Mouse (Mus musculus) limb, embryonic 11.5 days (tissue): Measurements from ENCODE around the gene Abca3. TPM values are rescaled to one million over a fixed set of nuclear protein-coding genes. Genes with fewer than 3 reads are reported as not detected.
"Not testable (repeated sequence)": the region's sequence is repeated elsewhere in the genome, so short reads cannot be mapped to it uniquely, and the experiment has no call there.

ENCODE experiments used
- ATAC-seq: fragments of 200-750 bp; cut with Nextera tagmentation; 2 replicates; pipeline ENCODE4 v1.8.0; 2017; ENCODE audit warnings: low read depth; ENCODE audit not compliant: insufficient number of reproducible peaks, low FRiP score, low TSS enrichment
- DNase-seq: peaks from one replicate; pipeline ENCODE4 v3.0.0-alpha.2; 2015; ENCODE audit warnings: low spot score
- H3K27ac ChIP-seq: fragments of 300-500 bp; sonication (generic); replicated peaks from 2 replicates; pipeline ENCODE4 v1.5.1; 2014; ENCODE audit warnings: low read depth, mild to moderate bottlenecking, low read length
- H3K27me3 ChIP-seq: fragments of 300-500 bp; sonication (generic); 2 replicates; pipeline ENCODE4 v1.6.1; 2014; ENCODE audit warnings: mild to moderate bottlenecking, low read length, mixed read lengths; ENCODE audit not compliant: control insufficient read depth, insufficient read depth
- H3K36me3 ChIP-seq: fragments of 300-500 bp; sonication (generic); 2 replicates; pipeline ENCODE4 v1.6.1; 2014; ENCODE audit warnings: mild to moderate bottlenecking, low read length, moderate library complexity, mixed read lengths; ENCODE audit not compliant: control insufficient read depth, insufficient read depth
- H3K4me1 ChIP-seq: fragments of 300-500 bp; sonication (generic); 2 replicates; pipeline ENCODE4 v1.6.1; 2014; ENCODE audit warnings: low read length, mixed read lengths; ENCODE audit not compliant: control insufficient read depth, insufficient read depth
- H3K4me2 ChIP-seq: fragments of 300-500 bp; sonication (generic); 2 replicates; pipeline ENCODE4 v1.6.1; 2014; ENCODE audit warnings: low read depth, mild to moderate bottlenecking, moderate library complexity; ENCODE audit not compliant: severe bottlenecking
- H3K4me3 ChIP-seq: fragments of 300-500 bp; sonication (generic); 2 replicates; pipeline ENCODE4 v1.5.1; 2014; ENCODE audit warnings: low read depth, low read length
- H3K9ac ChIP-seq: fragments of 300-500 bp; sonication (generic); 2 replicates; pipeline ENCODE4 v1.6.1; 2014; ENCODE audit warnings: mild to moderate bottlenecking, low read length
- H3K9me3 ChIP-seq: fragments of 300-500 bp; sonication (generic); 2 replicates; pipeline ENCODE4 v1.6.1; 2016; ENCODE audit warnings: low read length; ENCODE audit not compliant: control insufficient read depth
- WGBS: fragments of 180-500 bp; shearing (Covaris S2); extraction: QIAGEN DNeasy Blood & Tissue Kit; methylation state at CpG from one replicate; pipeline ENCODE4 v1.1.7; 2014; 5-methylcytosine and 5-hydroxymethylcytosine counted together
- polyA plus RNA-seq: library from polyadenylated mRNA; unstranded; fragments of >200 nt; fragmentation: Nextera tagmentation; extraction: Ambion mirVana; gene quantifications from 2 replicates; pipeline ENCODE4 v1.2.1, GENCODE M21; 2014

Abca3 gene
- polyA plus RNA-seq, 1 experiment from 2014 or later: 3.0 TPM

DNA sequence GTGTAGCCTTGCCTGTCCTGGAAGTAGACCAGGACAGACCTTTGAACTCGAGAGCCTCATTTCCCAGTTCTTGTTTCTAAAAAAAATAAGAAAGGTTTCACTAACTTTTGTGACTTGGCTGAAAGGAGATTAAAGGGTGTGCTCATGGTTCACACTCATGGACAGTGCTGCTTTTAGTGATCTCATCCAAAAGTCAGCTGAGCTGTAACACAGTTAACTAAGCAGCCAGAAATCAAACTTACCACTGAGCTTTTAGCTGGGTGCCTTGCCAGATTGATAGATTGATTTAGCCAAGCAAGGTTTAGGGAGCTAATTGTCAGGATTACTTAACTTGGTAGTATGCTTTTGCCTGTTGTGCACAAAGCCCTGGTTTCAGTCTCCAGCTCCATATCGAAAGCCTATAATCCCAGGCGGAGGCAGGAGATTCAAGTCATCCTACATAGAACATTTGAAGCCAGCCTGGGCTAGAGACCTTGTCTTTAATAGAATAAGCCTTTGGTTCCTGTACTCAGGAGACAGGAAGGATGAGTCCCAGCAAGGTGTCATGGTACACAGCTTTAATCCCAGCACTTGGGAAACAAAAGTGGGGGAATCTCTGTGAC is 64.4 kb downstream of the Abca3 start:
- peak overlapping the region; percentile 76 for H3K4me2 ChIP-seq
- peak overlapping the region; percentile 91 for H3K4me3 ChIP-seq
- H3K36me3 ChIP-seq: peaks cover 32% of the 10 kb centered on the region
- DNase-seq (no peak), ATAC-seq (no peak)
- no peak overlapping the region for H3K27ac ChIP-seq
- H3K9me3 ChIP-seq: no peaks in the 10 kb centered on the region
- no peak overlapping the region for H3K9ac ChIP-seq
- H3K27me3 ChIP-seq: no peaks in the 10 kb centered on the region
- 92% methylated on average over 3 of the region's 3 CpGs for WGBS
- H3K4me1 ChIP-seq: peaks cover 5% of the 10 kb centered on the region; the same call in 1 of the 2 replicates

- Histone ChIP-seq H3K36me3 (peaks cover 55% of the 10 kb centered on the region), H3K4me2 (no peak overlapping the region), H3K9me3 (no peaks in the 10 kb centered on the region), H3K27me3 (no peaks in the 10 kb centered on the region), H3K4me1 (no peaks in the 10 kb centered on the region), H3K27ac (no peak overlapping the region), H3K4me3 (no peak overlapping the region), H3K9ac (no peak overlapping the region)
- WGBS: 95% methylated on average over 4 of the region's 4 CpGs
- ATAC-seq (no peak), DNase-seq (no peak)
Observed at GRCm38 (mm10) chr17:24423114-24423513, 71.4 kb downstream of the Abca3 start.

DNA sequence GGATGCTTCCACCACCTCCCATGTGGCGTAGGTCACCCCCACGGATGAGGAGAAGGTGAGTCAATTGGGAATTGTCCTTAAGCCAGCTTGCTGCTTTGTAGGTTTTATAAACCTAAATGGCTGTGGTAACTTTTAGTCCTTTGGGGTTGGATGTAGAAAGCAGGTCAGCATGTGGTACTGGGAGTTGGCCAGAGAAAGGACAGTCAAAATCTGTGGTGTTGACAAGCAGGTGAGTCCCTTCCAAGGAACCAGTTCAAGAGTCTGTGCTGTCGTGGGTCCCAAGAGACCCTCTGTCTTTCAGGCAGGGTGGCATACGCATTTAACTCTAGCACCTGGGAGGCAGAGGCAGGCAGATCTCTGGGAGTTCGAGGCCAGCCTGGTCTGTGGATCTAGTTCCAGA is 72.7 kb downstream of the Abca3 start:
- Histone ChIP-seq H3K36me3 (peaks cover 43% of the 10 kb centered on the region), H3K9me3 (no peaks in the 10 kb centered on the region), H3K4me2 (no peak overlapping the region; the same call in 1 of the 2 replicates), H3K4me3 (no peak overlapping the region), H3K27me3 (no peaks in the 10 kb centered on the region), H3K9ac (no peak overlapping the region), H3K4me1 (no peaks in the 10 kb centered on the region), H3K27ac (no peak overlapping the region)
- WGBS: 94% methylated on average over 5 of the region's 5 CpGs
- DNase-seq (no peak), ATAC-seq (no peak)

- H3K4me1 ChIP-seq, H3K9ac ChIP-seq, H3K4me3 ChIP-seq, DNase-seq, H3K27me3 ChIP-seq, H3K9me3 ChIP-seq, H3K4me2 ChIP-seq, H3K27ac ChIP-seq, ATAC-seq: not testable (repeated sequence)
- peaks cover 35% of the 10 kb centered on the region for H3K36me3 ChIP-seq
- WGBS: 93% methylated on average over 5 of the region's 8 CpGs
Observed at GRCm38 (mm10) chr17:24425326-24425725, 73.6 kb downstream of the Abca3 start.

DNA sequence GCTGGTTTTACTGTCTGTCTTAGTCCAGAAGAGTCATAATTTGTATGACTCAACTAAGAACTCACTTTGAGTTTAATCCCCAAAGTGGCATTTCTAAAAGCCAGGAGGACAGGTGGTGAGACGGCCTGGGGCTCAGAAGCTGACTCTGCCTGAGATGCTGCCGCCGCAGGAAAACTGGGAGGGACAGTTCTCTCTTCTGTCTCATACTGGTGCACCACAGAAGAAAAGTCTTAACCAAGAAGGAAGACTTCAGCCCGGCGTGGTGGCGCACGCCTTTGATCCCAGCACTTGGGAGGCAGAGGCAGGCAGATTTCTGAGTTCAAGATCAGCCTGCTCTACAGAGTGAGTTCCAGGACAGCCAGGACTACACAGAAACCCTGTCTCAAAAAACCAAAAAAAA is 74.2 kb downstream of the Abca3 start:
- no peak overlapping the region for H3K9ac ChIP-seq
- no peak overlapping the region for H3K27ac ChIP-seq
- no peak overlapping the region for H3K4me2 ChIP-seq
- no peaks in the 10 kb centered on the region for H3K27me3 ChIP-seq
- ATAC-seq (no peak; the same call in 1 of the 2 replicates), DNase-seq (no peak)
- peaks cover 30% of the 10 kb centered on the region for H3K36me3 ChIP-seq
- 92% methylated on average over 7 of the region's 7 CpGs for WGBS
- peaks cover 4% of the 10 kb centered on the region; the same call in 1 of the 2 replicates for H3K4me1 ChIP-seq
- no peaks in the 10 kb centered on the region for H3K9me3 ChIP-seq
- no peak overlapping the region for H3K4me3 ChIP-seq

DNA sequence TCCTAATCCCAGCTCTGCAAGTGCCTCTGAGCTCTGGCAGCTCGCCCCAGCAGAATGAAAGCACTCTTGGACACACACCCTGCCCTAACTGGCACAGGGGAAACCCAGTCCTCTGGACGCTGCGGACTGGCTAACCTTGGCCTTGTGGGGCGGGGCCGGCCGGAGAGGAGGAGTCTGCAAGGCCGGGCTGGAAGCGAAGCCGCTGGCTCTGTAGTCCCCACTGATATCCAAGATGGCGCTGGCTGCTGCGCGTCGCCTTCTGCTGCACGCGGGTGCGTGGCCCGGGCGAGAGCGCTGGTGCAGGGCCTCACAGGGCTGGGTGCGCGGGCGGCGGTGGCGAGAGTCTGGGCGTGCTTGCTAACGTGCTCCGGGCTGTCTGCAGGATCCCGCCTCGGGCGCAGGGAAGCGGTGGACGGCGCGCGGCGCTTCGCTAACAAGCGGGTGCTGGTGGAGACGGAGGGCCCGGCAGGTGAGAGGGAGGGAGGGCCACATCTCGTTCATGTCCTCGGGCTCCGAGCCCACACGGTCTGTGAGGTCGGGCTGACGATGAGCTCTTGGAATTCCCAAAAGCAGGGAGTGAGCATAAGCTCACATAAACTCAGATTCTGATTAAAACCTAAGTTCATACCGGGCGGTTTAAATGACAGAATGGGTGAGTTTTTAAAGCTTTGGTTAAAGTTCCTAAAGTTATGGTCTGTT is 74.9 kb downstream of the Abca3 start, which contains the start of gene Eci1:
TSS of gene Eci1 (plus strand) at position 171 of the 699 bp plus-strand sequence.
- no peaks in the 10 kb centered on the region for H3K27me3 ChIP-seq
- H3K9me3 ChIP-seq: no peaks in the 10 kb centered on the region
- ATAC-seq: peak; percentile 98
- peak within 1 kb of the TSS; percentile 83 for H3K27ac ChIP-seq
- peak within 1 kb of the TSS; percentile 54 for H3K4me2 ChIP-seq
- under 1% methylated on average over 48 of the region's 48 CpGs for WGBS
- H3K9ac ChIP-seq: peak within 1 kb of the TSS; percentile 85
- peak within 1 kb of the TSS; percentile 63 for H3K4me3 ChIP-seq
- H3K36me3 ChIP-seq: peaks cover 25% of the 10 kb centered on the region
- DNase-seq: peak; percentile 94
- peaks cover 4% of the 10 kb centered on the region; the same call in 1 of the 2 replicates for H3K4me1 ChIP-seq

DNA sequence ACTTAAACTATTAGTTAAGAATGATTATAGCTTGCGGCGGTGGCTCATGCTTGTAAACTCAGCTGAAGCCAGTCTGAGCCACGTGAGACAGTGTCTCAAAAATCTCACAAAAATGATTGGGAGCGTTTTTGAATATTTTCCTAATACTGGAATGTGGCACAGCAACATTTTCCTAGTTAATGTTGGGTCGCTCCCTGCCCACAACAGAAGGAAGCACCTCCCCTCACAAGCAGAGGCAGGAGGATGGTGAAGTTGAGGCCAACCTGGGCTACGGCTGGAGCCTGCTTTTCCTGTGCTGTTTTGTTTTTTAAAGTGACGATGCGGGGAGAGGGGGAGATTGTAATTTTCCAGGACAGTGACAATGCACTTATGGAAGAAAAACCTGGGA is 75.4 kb downstream of the Abca3 start:
- Histone ChIP-seq H3K9ac (peak overlapping the region; percentile 85), H3K9me3 (no peaks in the 10 kb centered on the region), H3K27me3 (no peaks in the 10 kb centered on the region), H3K4me1 (peaks cover 4% of the 10 kb centered on the region; the same call in 1 of the 2 replicates), H3K4me3 (peak overlapping the region; percentile 63), H3K36me3 (peaks cover 21% of the 10 kb centered on the region), H3K4me2 (peak overlapping the region; percentile 54), H3K27ac (0 out of 2 replicates have a peak overlapping the region, but pooled peaks have one; percentile 83)
- no peak for ATAC-seq
- peak; percentile 39 for DNase-seq
- 6% methylated on average over 8 of the region's 8 CpGs for WGBS

- Histone ChIP-seq H3K27ac (no peak overlapping the region), H3K4me3 (no peak overlapping the region), H3K36me3 (peaks cover 9% of the 10 kb centered on the region; the same call in 1 of the 2 replicates)
Observed at GRCm38 (mm10) chr17:24429201-24429983, 77.6 kb downstream of the Abca3 start.

More at GRCm38 (mm10) chr17:24429201-24429983, 77.6 kb downstream of the Abca3 start:
- ATAC-seq (no peak), DNase-seq (no peak)
- Histone ChIP-seq H3K9me3 (no peaks in the 10 kb centered on the region), H3K27me3 (no peaks in the 10 kb centered on the region), H3K9ac (no peak overlapping the region), H3K4me2 (no peak overlapping the region), H3K4me1 (peaks cover 4% of the 10 kb centered on the region; the same call in 1 of the 2 replicates)
- 85% methylated on average over 14 of the region's 14 CpGs for WGBS
